Mouse (Mus musculus): ENCODE measurements at regions not wholly inside any gene's neighbourhood (a gene's known extent, or its start where the extent isn't known, plus 50 kb on each side); places are given as distances from the start of the nearest gene placed in this dataset.

DNA sequence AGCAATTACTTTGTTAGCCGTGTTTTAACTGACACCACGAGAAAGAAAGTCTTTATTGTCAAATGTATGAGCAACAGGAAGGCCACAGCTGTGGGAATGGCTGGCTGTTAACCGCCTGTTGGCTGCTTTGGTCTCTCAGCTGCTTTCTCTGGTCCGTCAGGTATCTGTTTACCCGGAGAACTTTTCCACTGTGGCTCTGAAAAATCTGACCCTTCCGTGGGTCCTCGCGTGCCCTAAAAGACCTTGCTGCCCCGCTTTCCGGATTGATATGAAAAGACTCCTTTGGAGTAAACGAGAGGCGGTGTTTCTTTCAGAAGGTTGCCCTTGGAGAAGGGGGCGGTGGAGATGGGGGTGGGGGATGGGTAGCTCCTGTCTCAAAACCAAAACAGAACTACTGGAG is 75.9 kb downstream of the Sox14 start:
- Histone ChIP-seq H3K4me1 (replicated peaks) (peaks cover 4% of the 10 kb centered on the region), H3K4me2 (replicated peaks) (peak overlapping the region; percentile 67), H3K36me3 (no peaks in the 10 kb centered on the region), H3K27ac (no peak overlapping the region), H3K4me3 (replicated peaks) (peak overlapping the region; percentile 28), H3K9me3 (no peaks in the 10 kb centered on the region), H3K27me3 (replicated peaks) (no peaks in the 10 kb centered on the region), H3K9ac (no peak overlapping the region)
- WGBS: 2% methylated on average over 13 of the region's 13 CpGs
- ATAC-seq: no peak

DNA sequence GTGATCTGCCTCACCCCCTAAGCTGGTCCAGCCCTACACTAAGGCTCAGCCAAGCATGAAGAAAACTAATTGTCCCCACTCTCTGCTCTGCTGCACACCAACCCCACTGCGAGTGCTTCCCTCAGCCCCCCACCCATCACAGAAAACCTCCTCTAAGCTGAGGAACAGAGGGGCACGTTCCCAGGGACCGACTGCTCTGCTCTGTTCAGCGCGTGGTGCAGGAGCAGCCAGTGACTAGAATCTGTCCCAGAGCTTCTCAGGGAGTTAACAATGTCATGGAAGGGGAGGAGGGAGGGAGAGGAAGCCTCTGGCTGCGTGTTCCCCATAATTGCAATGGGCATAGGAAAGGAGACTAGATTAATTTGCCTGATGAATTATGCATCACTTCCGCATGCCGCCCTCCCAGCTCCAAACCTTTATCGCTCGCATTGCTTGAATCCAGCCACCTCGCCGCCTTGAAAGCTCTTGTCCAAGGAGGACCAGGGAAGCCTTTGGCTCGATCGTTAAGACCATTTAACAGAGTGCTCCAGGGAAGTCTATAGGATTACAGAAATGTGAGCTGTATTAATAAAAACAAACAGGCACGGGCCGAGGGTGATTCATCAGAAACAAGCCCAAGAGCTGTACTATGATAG is 76.5 kb downstream of the Sox14 start:
- ATAC-seq: 0 out of 2 replicates have a peak, but pooled peaks have one; percentile 49
- WGBS: 3% methylated on average over 16 of the region's 16 CpGs
- H3K27ac ChIP-seq: no peak overlapping the region

DNA sequence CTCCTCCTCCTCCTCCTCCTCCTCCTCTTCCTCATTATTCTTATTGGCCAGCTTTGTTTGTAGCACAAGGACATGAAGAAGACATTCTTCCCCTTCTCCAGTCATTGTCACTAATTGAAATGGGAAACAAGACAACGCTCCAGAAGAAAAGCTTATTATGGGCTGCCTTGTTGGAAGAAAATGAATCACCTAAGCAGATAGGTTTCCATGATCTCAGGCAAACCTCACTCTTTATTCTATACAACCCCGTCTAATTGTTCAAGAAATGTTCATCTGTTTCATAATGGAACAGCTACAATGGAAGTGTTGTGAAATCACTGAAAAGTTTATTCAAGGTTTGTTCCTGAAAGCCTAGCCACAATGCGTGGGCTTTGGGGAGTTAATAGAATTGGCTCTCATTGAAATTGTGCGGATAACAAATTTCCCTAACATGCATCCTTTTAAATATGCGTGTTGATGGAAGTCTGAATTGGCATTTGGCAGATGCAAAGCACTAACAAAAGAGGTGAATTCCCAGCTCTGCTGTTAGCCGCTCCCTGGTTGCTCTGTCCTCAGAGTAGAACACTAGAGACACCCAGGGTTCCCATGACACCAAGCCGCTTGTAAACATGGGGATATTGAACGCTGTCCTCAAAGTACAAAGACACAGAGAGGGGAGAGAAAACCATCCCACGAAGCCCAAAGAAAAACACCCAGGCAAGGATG is 78.8 kb downstream of the Sox14 start:
- no peaks in the 10 kb centered on the region for H3K27me3 ChIP-seq (replicated peaks)
- H3K9ac ChIP-seq: no peak overlapping the region
- WGBS: 65% methylated on average over 9 of the region's 9 CpGs
- H3K4me2 ChIP-seq (replicated peaks): no peak overlapping the region
- no peak overlapping the region for H3K27ac ChIP-seq
- H3K36me3 ChIP-seq: no peaks in the 10 kb centered on the region
- no peak for ATAC-seq
- H3K9me3 ChIP-seq: no peaks in the 10 kb centered on the region
- H3K4me3 ChIP-seq (replicated peaks): no peak overlapping the region
- H3K4me1 ChIP-seq (replicated peaks): peaks cover 4% of the 10 kb centered on the region

More for the DNA sequence above, 76.5 kb downstream of the Sox14 start:
- Histone ChIP-seq H3K4me2 (replicated peaks) (peak overlapping the region; percentile 67), H3K9me3 (no peaks in the 10 kb centered on the region), H3K9ac (peak overlapping the region; percentile 17; the same call in 1 of the 2 replicates), H3K4me3 (replicated peaks) (peak overlapping the region; percentile 28), H3K36me3 (no peaks in the 10 kb centered on the region), H3K27me3 (replicated peaks) (no peaks in the 10 kb centered on the region), H3K4me1 (replicated peaks) (peaks cover 4% of the 10 kb centered on the region)

DNA sequence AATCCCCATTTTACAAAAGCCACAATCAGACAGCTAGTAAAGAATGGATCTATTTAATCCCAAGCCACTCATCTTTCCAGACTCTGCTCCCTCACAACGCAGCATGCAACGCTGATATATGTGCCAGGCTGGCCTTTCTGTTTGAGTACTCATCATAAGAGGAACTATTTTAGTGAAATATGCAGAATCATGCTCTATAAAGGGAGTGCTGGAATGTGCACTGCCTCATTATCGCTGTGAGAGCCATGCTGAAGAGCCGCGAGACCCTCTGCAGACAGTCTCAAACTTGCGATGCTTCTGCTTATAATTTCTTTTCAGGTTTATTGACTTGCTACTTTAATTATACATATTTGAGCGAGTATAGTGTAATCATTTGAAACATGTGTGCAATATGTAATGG is 75.6 kb upstream of the Cldn18 start:
- Histone ChIP-seq H3K4me3 (replicated peaks) (no peak overlapping the region), H3K27me3 (replicated peaks) (no peaks in the 10 kb centered on the region), H3K9me3 (no peaks in the 10 kb centered on the region), H3K9ac (no peak overlapping the region), H3K36me3 (no peaks in the 10 kb centered on the region), H3K27ac (no peak overlapping the region), H3K4me1 (replicated peaks) (no peaks in the 10 kb centered on the region), H3K4me2 (replicated peaks) (no peak overlapping the region)
- ATAC-seq: no peak
- 76% methylated on average over 7 of the region's 7 CpGs for WGBS

DNA sequence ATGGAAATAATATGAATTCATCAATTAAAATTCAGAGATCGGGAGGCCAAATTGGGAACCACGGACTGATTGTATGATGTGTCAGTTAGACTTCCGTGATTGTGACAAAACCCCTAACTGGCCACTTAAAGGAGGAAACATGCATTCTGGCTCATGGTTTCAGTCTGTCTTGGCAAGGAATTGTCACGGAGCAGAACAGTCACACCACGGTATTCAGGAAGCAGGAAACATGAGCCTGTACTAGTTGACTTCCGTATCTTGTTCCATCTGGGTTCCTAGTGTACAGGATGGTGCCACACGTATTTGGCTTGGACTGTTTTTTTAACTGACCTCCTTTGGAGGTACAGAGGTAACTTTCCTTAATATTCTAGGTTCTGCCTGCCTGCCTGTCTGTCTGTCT is 69.8 kb upstream of the Cldn18 start:
- Histone ChIP-seq H3K4me3 (replicated peaks) (no peak overlapping the region), H3K4me1 (replicated peaks) (no peaks in the 10 kb centered on the region), H3K9me3 (no peaks in the 10 kb centered on the region), H3K36me3 (no peaks in the 10 kb centered on the region), H3K27ac (no peak overlapping the region), H3K27me3 (replicated peaks) (no peaks in the 10 kb centered on the region), H3K9ac (no peak overlapping the region), H3K4me2 (replicated peaks) (no peak overlapping the region)
- WGBS: 79% methylated on average over 7 of the region's 7 CpGs
- no peak for ATAC-seq

DNA sequence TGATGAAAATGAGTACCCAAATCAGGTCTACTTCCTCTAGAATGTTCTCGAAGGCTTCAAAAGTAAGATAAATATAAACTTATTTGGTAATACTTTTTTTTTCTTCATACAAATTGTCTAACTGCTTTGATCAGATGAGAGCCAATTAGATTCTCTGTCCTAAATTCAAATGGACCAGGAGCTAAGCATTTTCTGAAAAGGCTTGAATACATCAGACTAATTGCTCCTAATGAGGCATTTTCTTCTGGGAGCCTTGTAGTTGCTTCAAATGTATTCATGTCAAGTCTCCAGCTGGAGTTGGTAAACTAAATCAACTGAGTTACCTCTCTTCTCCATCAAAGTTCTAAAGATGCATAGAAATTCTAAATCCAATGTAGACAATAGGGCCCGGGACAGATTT is 66.1 kb upstream of the Cldn18 start:
- Histone ChIP-seq H3K4me1 (replicated peaks) (no peaks in the 10 kb centered on the region), H3K27ac (no peak overlapping the region), H3K9ac (no peak overlapping the region), H3K4me2 (replicated peaks) (no peak overlapping the region), H3K27me3 (replicated peaks) (no peaks in the 10 kb centered on the region), H3K9me3 (no peaks in the 10 kb centered on the region), H3K36me3 (no peaks in the 10 kb centered on the region), H3K4me3 (replicated peaks) (no peak overlapping the region)
- WGBS: 92% methylated on average over 2 of the region's 2 CpGs
- no peak for ATAC-seq

DNA sequence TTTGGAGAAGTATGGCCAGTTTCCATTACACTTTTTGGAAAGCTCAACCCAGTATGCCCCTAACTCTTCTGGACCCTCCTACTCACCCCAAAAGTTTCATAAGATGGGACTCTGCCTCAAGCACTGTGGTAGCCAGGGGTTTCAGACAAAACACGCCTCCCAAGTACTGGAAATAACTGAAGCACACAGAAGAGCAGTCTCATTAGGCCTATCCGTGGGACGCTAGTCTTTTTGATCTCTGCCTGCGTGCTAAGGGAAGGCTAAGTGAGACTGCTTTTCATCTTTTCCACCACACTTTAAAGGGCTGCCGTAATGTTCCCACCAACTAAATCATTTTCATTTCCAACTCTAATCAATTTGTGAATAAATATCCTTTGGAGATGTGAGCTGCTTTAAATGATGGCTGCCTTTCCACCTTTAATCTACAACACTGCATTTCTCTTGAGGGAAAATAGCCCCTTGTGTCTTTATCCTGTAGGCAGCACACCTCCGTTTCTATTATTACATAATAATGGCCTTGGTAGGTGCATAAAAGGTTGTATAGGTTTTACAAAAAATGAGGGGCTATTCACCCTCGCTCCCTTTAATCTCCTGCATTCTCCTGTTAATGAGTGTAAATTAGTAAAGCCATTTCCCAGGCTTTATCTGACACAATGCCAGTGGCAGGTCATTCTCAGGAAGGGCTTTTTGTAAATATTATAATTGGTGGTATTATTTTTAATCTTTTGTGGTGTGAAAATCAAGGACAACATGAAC is 65.5 kb upstream of the Cldn18 start:
- no peaks in the 10 kb centered on the region for H3K9me3 ChIP-seq
- H3K9ac ChIP-seq: no peak overlapping the region
- no peak overlapping the region for H3K4me2 ChIP-seq (replicated peaks)
- no peak overlapping the region for H3K27ac ChIP-seq
- no peaks in the 10 kb centered on the region for H3K4me1 ChIP-seq (replicated peaks)
- no peaks in the 10 kb centered on the region for H3K36me3 ChIP-seq
- no peak for ATAC-seq
- 65% methylated on average over 7 of the region's 7 CpGs for WGBS
- H3K27me3 ChIP-seq (replicated peaks): no peaks in the 10 kb centered on the region
- H3K4me3 ChIP-seq (replicated peaks): no peak overlapping the region

DNA sequence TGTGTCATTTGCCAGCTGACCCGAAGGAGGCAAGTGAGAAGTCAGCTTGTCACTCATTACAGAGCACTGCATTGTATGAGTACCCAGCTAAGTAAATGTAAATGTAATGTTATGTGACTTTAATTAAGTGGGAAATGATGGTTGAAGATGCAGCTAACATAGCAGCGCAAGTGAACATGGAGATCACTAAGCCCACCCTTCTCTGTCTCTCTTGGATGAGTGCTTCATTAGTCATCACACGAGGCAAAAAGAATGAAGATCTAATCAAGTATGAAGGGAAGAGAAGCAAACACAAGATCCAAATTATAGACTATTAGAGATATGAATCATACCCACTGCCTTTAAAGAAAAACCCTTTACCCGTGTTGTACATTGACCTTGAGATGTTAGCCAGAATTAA is 61.8 kb upstream of the Cldn18 start:
- Histone ChIP-seq H3K36me3 (no peaks in the 10 kb centered on the region), H3K4me3 (replicated peaks) (no peak overlapping the region), H3K9ac (no peak overlapping the region), H3K9me3 (no peaks in the 10 kb centered on the region), H3K4me2 (replicated peaks) (no peak overlapping the region), H3K27me3 (replicated peaks) (no peaks in the 10 kb centered on the region), H3K27ac (no peak overlapping the region), H3K4me1 (replicated peaks) (no peaks in the 10 kb centered on the region)
- ATAC-seq: no peak
- WGBS: 81% methylated on average over 4 of the region's 4 CpGs

DNA sequence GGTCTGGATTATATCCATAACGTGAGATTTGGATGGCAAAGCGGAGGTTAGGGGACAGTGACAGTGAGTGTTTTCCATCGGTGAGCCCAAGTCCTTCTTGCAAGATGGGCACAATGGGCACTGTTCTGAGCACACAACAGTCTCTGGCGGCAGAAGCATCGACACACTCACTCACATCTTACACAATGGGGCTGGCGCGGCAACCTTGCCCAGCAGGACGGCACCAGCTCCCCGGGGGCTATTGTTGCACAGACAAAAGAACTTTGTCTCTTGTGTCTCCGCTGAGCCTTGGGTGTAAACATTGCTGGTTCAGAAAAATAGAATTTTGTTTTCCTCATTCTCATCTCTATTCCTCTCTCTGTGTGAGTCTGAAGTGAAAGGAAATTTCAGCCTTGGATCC is 53.6 kb upstream of the Cldn18 start:
- 23% methylated on average over 10 of the region's 10 CpGs for WGBS
- Histone ChIP-seq H3K9me3 (no peaks in the 10 kb centered on the region), H3K9ac (no peak overlapping the region), H3K27ac (no peak overlapping the region), H3K36me3 (no peaks in the 10 kb centered on the region), H3K4me3 (replicated peaks) (no peak overlapping the region), H3K4me1 (replicated peaks) (no peaks in the 10 kb centered on the region), H3K27me3 (replicated peaks) (no peaks in the 10 kb centered on the region), H3K4me2 (replicated peaks) (no peak overlapping the region)
- no peak for ATAC-seq
